Mouse (Mus musculus) intestine, embryonic 14.5 days (tissue): ENCODE results near the gene Otop2. TPM values are rescaled to one million over a fixed set of nuclear protein-coding genes. Genes with fewer than 3 reads are reported as not detected.

Experiments used
- ATAC-seq: fragments of 200-750 bp; cut with Nextera tagmentation; replicated peaks from 2 replicates; pipeline ENCODE4 v1.8.0; 2017; ENCODE audit warnings: low read depth, moderate number of reproducible peaks, moderate TSS enrichment, moderate library complexity; ENCODE audit not compliant: low FRiP score, low TSS enrichment
- DNase-seq: peaks from one replicate; pipeline ENCODE4 v3.0.0-alpha.2; 2018; ENCODE audit warnings: low spot score
- H3K27ac ChIP-seq: fragments of 300-500 bp; sonication (generic); 2 replicates; pipeline ENCODE4 v1.5.1; 2014; ENCODE audit warnings: low read depth, mild to moderate bottlenecking, control low read depth
- H3K27me3 ChIP-seq: fragments of 300-500 bp; sonication (generic); replicated peaks from 2 replicates; pipeline ENCODE4 v1.6.1; 2014; ENCODE audit warnings: low read length, control low read depth; ENCODE audit not compliant: control insufficient read depth, insufficient read depth
- H3K36me3 ChIP-seq: fragments of 300-500 bp; sonication (generic); 2 replicates; pipeline ENCODE4 v1.6.1; 2014; ENCODE audit warnings: low read length, control low read depth; ENCODE audit not compliant: control insufficient read depth, insufficient read depth
- H3K4me1 ChIP-seq: fragments of 300-500 bp; sonication (generic); replicated peaks from 2 replicates; pipeline ENCODE4 v1.6.1; 2014; ENCODE audit warnings: low read length, control low read depth, mixed read lengths; ENCODE audit not compliant: control insufficient read depth, insufficient read depth
- H3K4me2 ChIP-seq: fragments of 300-500 bp; sonication (generic); 2 replicates; pipeline ENCODE4 v1.6.1; 2014; ENCODE audit warnings: low read length
- H3K4me3 ChIP-seq: fragments of 300-500 bp; sonication (generic); 2 replicates; pipeline ENCODE4 v1.5.1; 2014; ENCODE audit warnings: low read depth, low read length, control low read depth, mixed read lengths
- H3K9ac ChIP-seq: fragments of 300-500 bp; sonication (generic); 2 replicates; pipeline ENCODE4 v1.6.1; 2014; ENCODE audit warnings: mild to moderate bottlenecking, low read length
- H3K9me3 ChIP-seq: fragments of 300-500 bp; sonication (generic); 2 replicates; pipeline ENCODE4 v1.6.1; 2016; ENCODE audit warnings: low read length, control low read depth; ENCODE audit not compliant: control insufficient read depth
- WGBS: fragments of 180-500 bp; shearing (Covaris S2); extraction: QIAGEN DNeasy Blood & Tissue Kit; methylation state at CpG from one replicate; pipeline ENCODE4 v1.1.7; 2014; 5-methylcytosine and 5-hydroxymethylcytosine counted together
- polyA plus RNA-seq: library from polyadenylated mRNA; unstranded; fragments of >200 nt; fragmentation: Nextera tagmentation; extraction: Ambion mirVana; gene quantifications from 2 replicates; pipeline ENCODE4 v1.2.1, GENCODE M21; 2014

Otop2 gene
- polyA plus RNA-seq, 1 experiment from 2014 or later, result not detected

- no peak overlapping the region for H3K4me3 ChIP-seq
- H3K4me1 ChIP-seq, result peaks cover 5% of the 10 kb centered on the region; the same call in 1 of the 2 replicates
- H3K9me3 ChIP-seq, result no peaks in the 10 kb centered on the region
- H3K9ac ChIP-seq, result no peak overlapping the region
- WGBS, result 64% methylated on average over 3 of the region's 3 CpGs
- no peak for ATAC-seq
- H3K36me3 ChIP-seq, result no peaks in the 10 kb centered on the region
- H3K4me2 ChIP-seq, result no peak overlapping the region
- H3K27me3 ChIP-seq, result peaks cover 39% of the 10 kb centered on the region
- H3K27ac ChIP-seq, result no peak overlapping the region
- DNase-seq, result no peak
Observed at GRCm38 (mm10) chr11:115337350-115337749, 30.4 kb downstream of the Otop2 start.

GRCm38 (mm10) chr11:115337826-115338225, 30.9 kb downstream of the Otop2 start:
- no peak for ATAC-seq
- no peaks in the 10 kb centered on the region for H3K36me3 ChIP-seq
- peaks cover 34% of the 10 kb centered on the region for H3K27me3 ChIP-seq
- 50% methylated on average over 1 of the region's 1 CpGs for WGBS
- no peak overlapping the region for H3K4me2 ChIP-seq
- no peak overlapping the region for H3K9ac ChIP-seq
- no peak overlapping the region for H3K4me3 ChIP-seq
- peaks cover 5% of the 10 kb centered on the region; the same call in 1 of the 2 replicates for H3K4me1 ChIP-seq
- H3K9me3 ChIP-seq, result no peaks in the 10 kb centered on the region
- no peak overlapping the region for H3K27ac ChIP-seq
- no peak for DNase-seq

- Histone ChIP-seq H3K4me3 (no peak overlapping the region), H3K9me3 (no peaks in the 10 kb centered on the region), H3K4me1 (peaks cover 11% of the 10 kb centered on the region; the same call in 1 of the 2 replicates), H3K27me3 (peaks cover 10% of the 10 kb centered on the region), H3K9ac (no peak overlapping the region), H3K27ac (no peak overlapping the region), H3K36me3 (no peaks in the 10 kb centered on the region), H3K4me2 (no peak overlapping the region)
- DNase-seq (no peak), ATAC-seq (no peak)
- 67% methylated on average over 2 of the region's 2 CpGs for WGBS
Observed at GRCm38 (mm10) chr11:115341246-115341645, 34.3 kb downstream of the Otop2 start.

- Histone ChIP-seq H3K27ac (no peak overlapping the region), H3K4me1 (peaks cover 14% of the 10 kb centered on the region; the same call in 1 of the 2 replicates), H3K27me3 (peaks cover 5% of the 10 kb centered on the region), H3K4me2 (no peak overlapping the region), H3K9me3 (no peaks in the 10 kb centered on the region), H3K4me3 (no peak overlapping the region), H3K36me3 (no peaks in the 10 kb centered on the region), H3K9ac (no peak overlapping the region)
- ATAC-seq, result no peak
- DNase-seq, result no peak
- 63% methylated on average over 6 of the region's 6 CpGs for WGBS
Observed at GRCm38 (mm10) chr11:115341866-115342265, 34.9 kb downstream of the Otop2 start.

- WGBS, result 10% methylated on average over 12 of the region's 12 CpGs
- Histone ChIP-seq H3K36me3 (no peaks in the 10 kb centered on the region), H3K27me3 (peaks cover 5% of the 10 kb centered on the region; the same call in 1 of the 2 replicates), H3K4me3 (no peak overlapping the region), H3K4me2 (no peak overlapping the region), H3K9ac (no peak overlapping the region), H3K4me1 (peaks cover 22% of the 10 kb centered on the region; the same call in 1 of the 2 replicates), H3K9me3 (no peaks in the 10 kb centered on the region), H3K27ac (no peak overlapping the region)
- DNase-seq, result no peak
- ATAC-seq, result no peak
Observed at GRCm38 (mm10) chr11:115344967-115345366, 38.0 kb downstream of the Otop2 start.

GRCm38 (mm10) chr11:115345515-115345914, 38.6 kb downstream of the Otop2 start:
- Histone ChIP-seq H3K36me3 (no peaks in the 10 kb centered on the region), H3K4me1 (peaks cover 22% of the 10 kb centered on the region; the same call in 1 of the 2 replicates), H3K4me3 (no peak overlapping the region), H3K27me3 (peaks cover 5% of the 10 kb centered on the region; the same call in 1 of the 2 replicates), H3K9me3 (no peaks in the 10 kb centered on the region), H3K9ac (no peak overlapping the region), H3K4me2 (no peak overlapping the region), H3K27ac (no peak overlapping the region)
- ATAC-seq (no peak), DNase-seq (no peak)
- 10% methylated on average over 7 of the region's 7 CpGs for WGBS

GRCm38 (mm10) chr11:115348681-115349248, 41.8 kb downstream of the Otop2 start:
- H3K27ac ChIP-seq, result no peak overlapping the region
- WGBS, result 42% methylated on average over 17 of the region's 17 CpGs

GRCm38 (mm10) chr11:115349976-115350375, 43.0 kb downstream of the Otop2 start:
- Histone ChIP-seq H3K4me1 (peaks cover 22% of the 10 kb centered on the region; the same call in 1 of the 2 replicates), H3K4me3 (no peak overlapping the region), H3K9me3 (no peaks in the 10 kb centered on the region), H3K27ac (no peak overlapping the region), H3K27me3 (no peaks in the 10 kb centered on the region), H3K9ac (no peak overlapping the region), H3K36me3 (no peaks in the 10 kb centered on the region), H3K4me2 (no peak overlapping the region)
- 18% methylated on average over 4 of the region's 4 CpGs for WGBS
- ATAC-seq, result no peak
- DNase-seq, result no peak

More at GRCm38 (mm10) chr11:115348681-115349248, 41.8 kb downstream of the Otop2 start:
- no peak for DNase-seq
- H3K4me2 ChIP-seq, result no peak overlapping the region
- no peaks in the 10 kb centered on the region for H3K36me3 ChIP-seq
- no peak overlapping the region for H3K9ac ChIP-seq
- H3K4me1 ChIP-seq, result peaks cover 22% of the 10 kb centered on the region; the same call in 1 of the 2 replicates
- H3K27me3 ChIP-seq, result peaks cover 5% of the 10 kb centered on the region; the same call in 1 of the 2 replicates
- 0 out of 2 replicates have a peak, but pooled peaks have one; percentile 4 for ATAC-seq
- no peaks in the 10 kb centered on the region for H3K9me3 ChIP-seq
- no peak overlapping the region for H3K4me3 ChIP-seq

GRCm38 (mm10) chr11:115353375-115353774, 46.4 kb downstream of the Otop2 start:
- Histone ChIP-seq H3K4me2 (no peak overlapping the region), H3K9ac (no peak overlapping the region), H3K4me3 (no peak overlapping the region), H3K27ac (no peak overlapping the region), H3K27me3 (no peaks in the 10 kb centered on the region), H3K4me1 (peaks cover 7% of the 10 kb centered on the region; the same call in 1 of the 2 replicates), H3K36me3 (no peaks in the 10 kb centered on the region), H3K9me3 (no peaks in the 10 kb centered on the region)
- 89% methylated on average over 5 of the region's 5 CpGs for WGBS
- ATAC-seq (no peak), DNase-seq (no peak)
